1 mouse cellular context compared by ENCODE assay signal in genomic region chr7:110116731-110117291, GRCm38 (mm10).
TF ChIP-seq lines count a peak whose summit lies in the region.

No protein-coding gene starts in this region.

TF ChIP-seq in MEL, 35 proteins besides CTCF, POLR2A, EP300 and RAD21 (continued from another document):
- TF ChIP-seq ZKSCAN1 (IDR thresholded peaks at IDR 0.05; ENCODE audit: low read depth, low read length), result no peak
